Mouse (Mus musculus) CH12.LX (cell line): ENCODE measurements around the gene Iqcf3. TPM values are rescaled to one million over a fixed set of nuclear protein-coding genes. Genes with fewer than 3 reads are reported as not detected.
A peak's percentile ranks its signal among the peaks of the same experiment; 100 is the strongest.

Experiments
- DNase-seq: peaks from one replicate; pipeline ENCODE4 v3.0.0-alpha.2; 2013; ENCODE audit errors: extremely low read depth
- H3K27ac ChIP-seq: 2 replicates; pipeline ENCODE4 v1.5.1; 2012; ENCODE audit warnings: low read depth, mild to moderate bottlenecking, control low read depth, moderate library complexity; ENCODE audit not compliant: insufficient read depth
- H3K27me3 ChIP-seq: replicated peaks from 2 replicates; pipeline ENCODE3; 2012; ENCODE audit warnings: inconsistent platforms
- H3K36me3 ChIP-seq, 2 experiments: replicated peaks in 1 of 2; 2 replicates each; pipeline versions ENCODE3 to v1.6.1; 2012; ENCODE audit warnings: inconsistent platforms in 1 of 2, low read length in 1 of 2, mild to moderate bottlenecking in 1 of 2, mixed read lengths in 1 of 2, moderate library complexity in 1 of 2; ENCODE audit not compliant: control insufficient read depth in 1 of 2, insufficient read depth in 1 of 2
- H3K4me1 ChIP-seq, 2 experiments: 2 replicates each; pipeline ENCODE4 v1.6.1; 2012; ENCODE audit warnings: inconsistent platforms in 1 of 2, moderate library complexity in 1 of 2; ENCODE audit not compliant: insufficient read depth in 2 of 2, control insufficient read depth in 1 of 2
- H3K4me2 ChIP-seq: 2 replicates; pipeline ENCODE4 v1.6.1; 2012; ENCODE audit warnings: low read depth, mild to moderate bottlenecking, control low read depth; ENCODE audit not compliant: poor library complexity, insufficient read depth, severe bottlenecking
- H3K4me3 ChIP-seq, 3 experiments: fragments of 150-350 bp in 1 of 3; sonication (generic) in 1 of 3; replicated peaks in 1 of 3; 2 replicates each; pipeline versions ENCODE3 to v1.5.1; 2011 to 2012; ENCODE audit warnings: low read depth in 2 of 3, low read length in 2 of 3, mild to moderate bottlenecking in 2 of 3, moderate library complexity in 2 of 3, control low read depth in 1 of 3, improper control_type of control experiment in 1 of 3, inconsistent platforms in 1 of 3, mixed read lengths in 1 of 3; ENCODE audit not compliant: poor library complexity in 1 of 3
- H3K79me2 ChIP-seq: replicated peaks from 2 replicates; pipeline ENCODE4 v1.6.1; 2012; ENCODE audit warnings: mild to moderate bottlenecking, moderate library complexity; ENCODE audit not compliant: control insufficient read depth, poor library complexity, insufficient read depth, severe bottlenecking; ENCODE audit errors: extremely low read depth
- H3K9ac ChIP-seq: 2 replicates; pipeline ENCODE4 v1.6.1; 2012; ENCODE audit warnings: low read depth, mild to moderate bottlenecking, control low read depth, moderate library complexity; ENCODE audit not compliant: insufficient read depth
- H3K9me3 ChIP-seq: replicated peaks from 2 replicates; pipeline ENCODE3; 2012; ENCODE audit warnings: low read length, inconsistent platforms, mixed read lengths
- HCFC1 ChIP-seq: IDR thresholded peaks from 2 replicates; pipeline ENCODE4 v1.6.1; 2012; ENCODE audit warnings: low read depth, mild to moderate bottlenecking, inconsistent platforms, low read length, improper control_type of control experiment
- NELFE ChIP-seq: IDR thresholded peaks from 2 replicates; pipeline ENCODE4 v1.6.1; 2011; ENCODE audit warnings: low read depth, low read length, improper control_type of control experiment
- PAX5 ChIP-seq: IDR thresholded peaks from 2 replicates; pipeline ENCODE4 v1.6.1; 2012; ENCODE audit warnings: low read length, inconsistent platforms, mixed read lengths
- POLR2A ChIP-seq: IDR thresholded peaks from 2 replicates; pipeline ENCODE4 v1.6.1; 2011; ENCODE audit warnings: low read depth, mild to moderate bottlenecking, improper control_type of control experiment, low read length
- SIN3A ChIP-seq: IDR thresholded peaks from 2 replicates; pipeline ENCODE4 v1.6.1; 2012; ENCODE audit warnings: low read length, improper control_type of control experiment, inconsistent platforms
- TCF12 ChIP-seq: IDR thresholded peaks from 2 replicates; pipeline ENCODE4 v1.6.1; 2014; ENCODE audit warnings: low read depth, mild to moderate bottlenecking, inconsistent platforms, low read length, improper control_type of control experiment
- ZC3H11A ChIP-seq: IDR thresholded peaks from 2 replicates; pipeline ENCODE4 v1.6.1; 2012; ENCODE audit warnings: low read depth, mild to moderate bottlenecking, inconsistent platforms, low read length, improper control_type of control experiment
- dilution Hi-C: fragments of 300-500 bp; cut with MboI; formaldehyde crosslinking; loops from 2 replicates; pipeline ENCODE4 v1.14.3; 2020; ENCODE audit warnings: low sequenced_read_pairs; ENCODE audit not compliant: extremely low pct_unique_long_range_greater_than_20kb, extremely low pct_ligation_motif_present
- in situ Hi-C: fragments of 300-500 bp; cut with MboI; formaldehyde crosslinking; loops from 3 replicates; pipeline ENCODE4 v1.14.3; 2019; ENCODE audit warnings: low sequenced_read_pairs, low pct_ligation_motif_present, low pct_unique_long_range_greater_than_20kb, mixed read lengths
- polyA plus RNA-seq: library from polyadenylated mRNA; unstranded; fragments of >175 nt; gene quantifications from 2 replicates; pipeline ENCODE4 v1.2.1, GENCODE M21; 2012; ENCODE audit warnings: low read depth; ENCODE audit not compliant: insufficient read length
- total RNA-seq, 2 experiments: library from RNA; depleted of rRNA; stranded (reverse); fragments of 300-350 nt in 1 of 2; fragments of >200 nt in 1 of 2; gene quantifications; 2 replicates each; pipeline ENCODE4 v1.2.3; 2012 to 2014

Gene Iqcf3
- total and polyA plus RNA-seq, 3 experiments = not detected

- H3K27ac ChIP-seq = no peak within 1 kb of the TSS
- no peaks in the 10 kb centered on the region for H3K27me3 ChIP-seq
- no peak for DNase-seq
These were observed 108.0 kb downstream of the Iqcf3 start, which contains the start of gene Pcbp4 for GRCm38 (mm10) chr9:106453271-106454070. Pcbp4 (plus strand) TSS chr9:106453291.

More at GRCm38 (mm10) chr9:106453271-106454070, 108.0 kb downstream of the Iqcf3 start, which contains the start of gene Pcbp4:
- peaks cover 27 to 70% of the 10 kb centered on the region in 2 experiments for H3K4me1 ChIP-seq
- in situ Hi-C loops (no loop called here), dilution Hi-C loops (no loop called here)
- H3K4me2 ChIP-seq = peak within 1 kb of the TSS; percentile 85
- H3K9ac ChIP-seq = peak within 1 kb of the TSS; percentile 92
- TF ChIP-seq NELFE (peak; percentile 74), TCF12 (0 out of 2 replicates have a peak, but pooled peaks have one; percentile 7), POLR2A (peak; percentile 67), HCFC1 (peak; percentile 36; the same call in 1 of the 2 replicates), ZC3H11A (no peak), PAX5 (no peak), SIN3A (peak; percentile 14; the same call in 1 of the 2 replicates)
- H3K36me3 ChIP-seq = peaks cover 0 to 47% of the 10 kb centered on the region in 2 experiments
- H3K79me2 ChIP-seq = no peaks in the 10 kb centered on the region
- H3K4me3 ChIP-seq = peak within 1 kb of the TSS; percentile 71 to 75 (median 71)
- no peaks in the 10 kb centered on the region for H3K9me3 ChIP-seq

Other genes starting within 250 kb of the Iqcf3 start
- gene Dusp7, start 193.0 kb downstream of the Iqcf3 start, total RNA-seq (2012; rRNA removed) = 8.0 and 10.0 TPM in 2 replicates
- 4.9 and 6.2 TPM in 2 replicates for gene Dusp7, start 193.0 kb downstream of the Iqcf3 start, total RNA-seq (2014; rRNA removed)
- 8.2 and 11.4 TPM in 2 replicates for gene Dusp7, start 193.0 kb downstream of the Iqcf3 start, polyA plus RNA-seq
- 1,844 and 1,867 TPM in 2 replicates for gene Rpl29, start 132.2 kb downstream of the Iqcf3 start, total RNA-seq (2012; rRNA removed)
- 1,058 and 1,082 TPM in 2 replicates for gene Rpl29, start 132.2 kb downstream of the Iqcf3 start, total RNA-seq (2014; rRNA removed)
- 1,042 and 1,257 TPM in 2 replicates for gene Rpl29, start 132.2 kb downstream of the Iqcf3 start, polyA plus RNA-seq
- gene Acy1, start 123.3 kb downstream of the Iqcf3 start, total RNA-seq (2012; rRNA removed) = 76.9 and 77.6 TPM in 2 replicates
- gene Acy1, start 123.3 kb downstream of the Iqcf3 start, total RNA-seq (2014; rRNA removed) = 51.9 and 55.6 TPM in 2 replicates
- gene Acy1, start 123.3 kb downstream of the Iqcf3 start, polyA plus RNA-seq = 103 and 106 TPM in 2 replicates
- gene Abhd14b, start 114.2 kb downstream of the Iqcf3 start, total RNA-seq (2012; rRNA removed) = 3.9 and 5.3 TPM in 2 replicates
- gene Abhd14b, start 114.2 kb downstream of the Iqcf3 start, total RNA-seq (2014; rRNA removed) = 2.9 and 3.6 TPM in 2 replicates
- gene Abhd14b, start 114.2 kb downstream of the Iqcf3 start, polyA plus RNA-seq = 4.4 and 5.4 TPM in 2 replicates
- gene Abhd14a, start 114.0 kb downstream of the Iqcf3 start, total RNA-seq (2012; rRNA removed) = 20.4 and 20.6 TPM in 2 replicates
- gene Abhd14a, start 114.0 kb downstream of the Iqcf3 start, total RNA-seq (2014; rRNA removed) = 15.6 and 18.2 TPM in 2 replicates
- 23.3 and 26.6 TPM in 2 replicates for gene Abhd14a, start 114.0 kb downstream of the Iqcf3 start, polyA plus RNA-seq
- 41.3 and 44.1 TPM in 2 replicates for gene Pcbp4, start 108.3 kb downstream of the Iqcf3 start, total RNA-seq (2012; rRNA removed)
- gene Pcbp4, start 108.3 kb downstream of the Iqcf3 start, total RNA-seq (2014; rRNA removed) = 34.5 and 44.0 TPM in 2 replicates
- gene Pcbp4, start 108.3 kb downstream of the Iqcf3 start, polyA plus RNA-seq = 51.9 and 54.2 TPM in 2 replicates
- 0.04 TPM in 1 of 2 replicates, not detected in the other for gene Gpr62, start 95.7 kb downstream of the Iqcf3 start, total RNA-seq (2012; rRNA removed)
- gene Gpr62, start 95.7 kb downstream of the Iqcf3 start, total RNA-seq (2014; rRNA removed) = not detected in 2 replicates
- 0.11 and 0.20 TPM in 2 replicates for gene Gpr62, start 95.7 kb downstream of the Iqcf3 start, polyA plus RNA-seq
- 120 and 167 TPM in 2 replicates for gene Rrp9, start 85.7 kb downstream of the Iqcf3 start, total RNA-seq (2012; rRNA removed)
- 130 and 137 TPM in 2 replicates for gene Rrp9, start 85.7 kb downstream of the Iqcf3 start, total RNA-seq (2014; rRNA removed)
- 326 and 339 TPM in 2 replicates for gene Rrp9, start 85.7 kb downstream of the Iqcf3 start, polyA plus RNA-seq
- 12.3 and 12.9 TPM in 2 replicates for gene Parp3, start 84.7 kb downstream of the Iqcf3 start, total RNA-seq (2012; rRNA removed)
- 10.3 and 11.1 TPM in 2 replicates for gene Parp3, start 84.7 kb downstream of the Iqcf3 start, total RNA-seq (2014; rRNA removed)
- 24.6 and 36.6 TPM in 2 replicates for gene Parp3, start 84.7 kb downstream of the Iqcf3 start, polyA plus RNA-seq
- gene Iqcf1, start 61.7 kb downstream of the Iqcf3 start, total RNA-seq (2012; rRNA removed) = not detected in 2 replicates
- gene Iqcf1, start 61.7 kb downstream of the Iqcf3 start, total RNA-seq (2014; rRNA removed) = not detected in 2 replicates
- gene Iqcf1, start 61.7 kb downstream of the Iqcf3 start, polyA plus RNA-seq = not detected in 2 replicates
- 0.72 TPM in 1 of 2 replicates, not detected in the other for gene Iqcf5, start 47.1 kb downstream of the Iqcf3 start, total RNA-seq (2012; rRNA removed)
- 0.77 TPM in 1 of 2 replicates, not detected in the other for gene Iqcf5, start 47.1 kb downstream of the Iqcf3 start, total RNA-seq (2014; rRNA removed)
- 1.8 and 2.9 TPM in 2 replicates for gene Iqcf5, start 47.1 kb downstream of the Iqcf3 start, polyA plus RNA-seq
- not detected in 2 replicates for gene Iqcf4, start 9.4 kb upstream of the Iqcf3 start, total RNA-seq (2012; rRNA removed)
- not detected in 2 replicates for gene Iqcf4, start 9.4 kb upstream of the Iqcf3 start, total RNA-seq (2014; rRNA removed)
- gene Iqcf4, start 9.4 kb upstream of the Iqcf3 start, polyA plus RNA-seq = not detected in 2 replicates
- not detected in 2 replicates for gene Iqcf6, start 65.0 kb upstream of the Iqcf3 start, total RNA-seq (2012; rRNA removed)
- gene Iqcf6, start 65.0 kb upstream of the Iqcf3 start, total RNA-seq (2014; rRNA removed) = not detected in 2 replicates
- not detected in 2 replicates for gene Iqcf6, start 65.0 kb upstream of the Iqcf3 start, polyA plus RNA-seq
- gene Grm2, start 94.5 kb upstream of the Iqcf3 start, total RNA-seq (2012; rRNA removed) = not detected in 2 replicates
- not detected in 2 replicates for gene Grm2, start 94.5 kb upstream of the Iqcf3 start, total RNA-seq (2014; rRNA removed)
- not detected in 2 replicates for gene Grm2, start 94.5 kb upstream of the Iqcf3 start, polyA plus RNA-seq
- gene Tex264, start 124.3 kb upstream of the Iqcf3 start, total RNA-seq (2012; rRNA removed) = 33.6 and 45.3 TPM in 2 replicates
- 30.9 and 34.3 TPM in 2 replicates for gene Tex264, start 124.3 kb upstream of the Iqcf3 start, total RNA-seq (2014; rRNA removed)
- 45.2 and 54.8 TPM in 2 replicates for gene Tex264, start 124.3 kb upstream of the Iqcf3 start, polyA plus RNA-seq
- 11.5 and 11.6 TPM in 2 replicates for gene Rad54l2, start 227.6 kb upstream of the Iqcf3 start, total RNA-seq (2012; rRNA removed)
- gene Rad54l2, start 227.6 kb upstream of the Iqcf3 start, total RNA-seq (2014; rRNA removed) = 7.1 and 7.2 TPM in 2 replicates
- 13.3 and 16.5 TPM in 2 replicates for gene Rad54l2, start 227.6 kb upstream of the Iqcf3 start, polyA plus RNA-seq